Mouse (Mus musculus): ENCODE measurements around the gene Brap.

The Brap gene

DNA sequence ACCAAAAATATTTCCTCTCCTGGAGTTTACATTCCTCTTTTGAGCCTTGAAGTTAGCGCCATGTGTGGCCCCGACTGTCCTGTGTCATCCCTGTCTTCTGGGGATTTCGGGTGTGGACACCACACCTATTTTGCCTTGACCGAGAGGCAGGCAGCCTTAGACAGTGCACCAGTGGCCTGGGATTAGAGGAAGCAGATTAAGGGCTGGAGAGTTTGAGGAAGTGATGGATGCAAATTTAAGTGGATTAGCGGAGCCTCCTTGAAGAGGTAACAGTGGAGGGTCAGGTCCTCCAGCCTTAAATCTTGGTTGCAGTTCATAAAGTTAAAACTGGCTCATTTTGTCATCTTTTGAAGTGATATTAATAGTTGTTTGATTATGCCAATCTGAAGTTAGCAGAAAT, 58.1 kb downstream of the Brap start:
- peak in 1 of 2 experiments; percentile 16 for DNase-seq

DNA sequence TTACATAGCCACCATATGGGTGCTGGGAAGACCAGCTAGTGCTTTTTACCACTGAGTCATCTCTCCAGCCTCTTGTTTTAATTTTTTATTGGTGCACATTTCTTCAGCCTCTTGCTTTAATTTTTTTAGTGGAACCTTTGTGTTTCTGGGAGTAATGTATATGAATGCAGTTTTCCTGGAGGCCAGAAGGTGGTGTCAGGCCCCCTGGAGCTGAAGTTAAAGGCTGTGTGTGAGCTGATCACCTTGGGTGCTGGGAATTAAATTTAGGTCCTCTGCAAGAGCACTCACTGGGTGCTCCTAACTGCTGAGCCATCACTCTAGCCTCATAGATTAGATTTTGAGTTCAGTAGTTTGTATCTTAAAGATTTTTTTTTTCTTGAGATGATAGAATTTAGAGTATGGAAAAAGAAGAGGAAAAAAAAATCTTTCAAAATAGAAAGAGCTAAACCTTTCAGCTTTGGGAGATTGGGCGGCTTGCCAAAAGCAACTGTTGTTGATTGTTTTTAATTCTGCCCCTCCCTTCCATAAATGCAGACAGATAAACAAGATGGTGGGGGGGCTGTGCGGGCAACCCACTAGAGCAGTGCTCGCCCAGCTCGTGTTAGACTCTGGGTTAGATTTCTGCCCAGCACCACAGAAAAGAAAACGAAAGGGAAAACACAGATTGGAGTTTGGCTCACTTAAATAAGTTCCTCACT, 60.7 kb downstream of the Brap start:
- peak; percentile 52 to 63 for DNase-seq

GRCm38 (mm10) chr5:121721841-121722240, 61.5 kb downstream of the Brap start:
- DNase-seq: no peak

DNA sequence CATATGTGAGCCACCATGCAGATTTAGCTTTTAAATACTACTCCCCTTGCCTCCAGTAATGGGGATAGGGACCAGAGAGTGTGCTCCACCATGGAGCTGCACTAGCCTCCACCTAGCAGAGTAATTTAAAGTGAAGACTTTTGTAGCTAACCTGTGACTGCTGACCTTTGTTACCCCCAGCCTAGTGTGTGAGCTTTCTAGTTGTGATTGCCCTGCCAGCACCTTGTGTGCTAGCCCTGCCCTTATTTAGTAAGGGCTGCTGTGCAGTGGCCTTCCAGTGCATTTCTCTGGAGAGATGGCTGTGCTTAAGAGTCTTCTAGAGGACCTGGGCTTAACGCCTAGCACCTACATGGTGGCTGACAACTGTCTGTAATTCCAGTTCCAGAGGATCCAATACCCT, 64.3 kb downstream of the Brap start:
- peak in 1 of 2 experiments; percentile 52 for DNase-seq

DNA sequence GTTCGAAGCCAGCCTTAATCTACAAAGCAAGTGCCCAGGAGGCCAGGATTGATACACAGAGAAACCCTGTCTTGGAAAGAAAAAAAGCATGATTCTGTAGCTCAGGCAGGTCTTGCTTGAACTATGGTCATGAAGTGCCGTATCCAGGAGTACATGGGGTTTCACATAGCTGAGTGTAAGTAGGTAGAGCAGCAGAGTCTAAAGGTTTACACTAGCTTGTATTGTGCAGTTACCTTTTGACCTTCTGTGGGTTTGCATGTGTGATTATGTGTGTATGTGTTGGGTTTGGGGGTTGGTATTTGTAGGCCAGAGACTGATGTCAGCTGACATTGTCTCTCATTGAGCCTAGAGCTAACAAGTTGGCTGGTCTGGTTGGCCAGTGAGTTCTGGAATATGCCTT, 69.7 kb downstream of the Brap start:
- DNase-seq: no peak

DNA sequence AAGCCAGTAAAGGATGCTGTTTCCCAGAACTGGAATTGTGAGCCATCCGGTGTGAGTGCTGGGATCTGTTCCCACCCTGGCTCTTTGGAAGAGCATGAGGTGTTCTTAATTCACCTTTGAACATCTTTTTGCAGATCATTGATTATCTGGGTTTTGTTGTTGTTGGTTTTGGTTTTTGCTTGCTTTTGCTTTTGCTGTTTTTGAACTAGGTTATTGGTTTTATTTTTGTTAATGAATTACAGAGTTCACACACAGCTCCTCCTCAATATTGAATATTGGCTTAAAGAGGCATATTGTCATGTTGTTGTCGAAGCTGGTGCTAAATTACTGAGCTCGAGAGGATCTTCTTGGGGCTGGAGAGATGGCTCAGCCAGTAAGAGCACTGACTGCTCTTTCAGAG, 76.3 kb downstream of the Brap start:
- no peak for DNase-seq

Data from kidney, postnatal 25 days (tissue).